Mouse (Mus musculus) CD8-positive naive resting alpha-beta T cell, adult 57 days (primary cell): ENCODE data around the gene Arpp19. TPM values are rescaled to one million over a fixed set of nuclear protein-coding genes. Genes with fewer than 3 reads are reported as not detected.

ENCODE experiments used
- total RNA-seq: library from RNA; stranded (reverse); gene quantifications from one replicate; pipeline ENCODE4 v1.2.4, GENCODE M21; 2023

The Arpp19 gene
- total RNA-seq: 101 TPM

GRCm38 (mm10) chr9:75037451-75038356, at the start of gene Arpp19:
TSS of gene Arpp19 (plus strand) at chr9:75037614.

GRCm38 (mm10) chr9:75070457-75071028, 33.1 kb downstream of the Arpp19 start, which contains the start of gene Myo5a:
TSS of gene Myo5a (plus strand) at chr9:75071015.

Other genes starting within 250 kb of the Arpp19 start
- gene Onecut1, start 175.7 kb upstream of the Arpp19 start, total RNA-seq: not detected
- 64.8 TPM for gene Fam214a, start 84.7 kb upstream of the Arpp19 start, total RNA-seq
- gene Myo5a, start 33.4 kb downstream of the Arpp19 start, total RNA-seq: 33.7 TPM
- gene Myo5c, start 194.4 kb downstream of the Arpp19 start, total RNA-seq: 0.64 TPM